Mouse (Mus musculus) embryonic facial prominence, embryonic 13.5 days (tissue): ENCODE results near the gene Parp16. TPM values are rescaled to one million over a fixed set of nuclear protein-coding genes. Genes with fewer than 3 reads are reported as not detected.

Experiments used
- ATAC-seq: fragments of 200-750 bp; cut with Nextera tagmentation; 2 replicates; pipeline ENCODE4 v1.8.0; 2017; ENCODE audit warnings: low read depth; ENCODE audit not compliant: insufficient number of reproducible peaks, insufficient read depth, low FRiP score, low TSS enrichment
- H3K27ac ChIP-seq: fragments of 300-500 bp; sonication (generic); 2 replicates; pipeline ENCODE4 v1.5.1; 2015; ENCODE audit warnings: moderate library complexity, mild to moderate bottlenecking, inconsistent platforms
- H3K27me3 ChIP-seq: fragments of 300-500 bp; sonication (generic); 2 replicates; pipeline ENCODE4 v1.6.1; 2015; ENCODE audit warnings: mild to moderate bottlenecking, inconsistent platforms
- H3K36me3 ChIP-seq: fragments of 300-500 bp; sonication (generic); 2 replicates; pipeline ENCODE4 v1.6.1; 2015; ENCODE audit warnings: mild to moderate bottlenecking, inconsistent platforms
- H3K4me1 ChIP-seq: fragments of 300-500 bp; sonication (generic); 2 replicates; pipeline ENCODE4 v1.6.1; 2015; ENCODE audit warnings: inconsistent platforms
- H3K4me2 ChIP-seq: fragments of 300-500 bp; sonication (generic); 2 replicates; pipeline ENCODE4 v1.6.1; 2015; ENCODE audit warnings: moderate library complexity, mild to moderate bottlenecking, inconsistent platforms
- H3K4me3 ChIP-seq: fragments of 300-500 bp; sonication (generic); 2 replicates; pipeline ENCODE4 v1.5.1; 2015; ENCODE audit warnings: mild to moderate bottlenecking, inconsistent platforms
- H3K9ac ChIP-seq: fragments of 300-500 bp; sonication (generic); 2 replicates; pipeline ENCODE4 v1.6.1; 2015; ENCODE audit warnings: mild to moderate bottlenecking, inconsistent platforms
- H3K9me3 ChIP-seq: fragments of 300-500 bp; sonication (generic); 2 replicates; pipeline ENCODE4 v1.6.1; 2016; ENCODE audit warnings: inconsistent platforms
- WGBS: fragments of 180-500 bp; shearing (Covaris S2); methylation state at CpG from one replicate; pipeline ENCODE4 v1.1.7; 2015; ENCODE audit warnings: mixed read lengths; 5-methylcytosine and 5-hydroxymethylcytosine counted together
- polyA plus RNA-seq: library from polyadenylated mRNA; unstranded; fragments of >200 nt; fragmentation: Nextera tagmentation; extraction: Ambion mirVana; gene quantifications from 2 replicates; pipeline ENCODE4 v1.2.1, GENCODE M21; 2015

The Parp16 gene
- 7.1 and 8.1 TPM in 2 replicates for polyA plus RNA-seq

DNA sequence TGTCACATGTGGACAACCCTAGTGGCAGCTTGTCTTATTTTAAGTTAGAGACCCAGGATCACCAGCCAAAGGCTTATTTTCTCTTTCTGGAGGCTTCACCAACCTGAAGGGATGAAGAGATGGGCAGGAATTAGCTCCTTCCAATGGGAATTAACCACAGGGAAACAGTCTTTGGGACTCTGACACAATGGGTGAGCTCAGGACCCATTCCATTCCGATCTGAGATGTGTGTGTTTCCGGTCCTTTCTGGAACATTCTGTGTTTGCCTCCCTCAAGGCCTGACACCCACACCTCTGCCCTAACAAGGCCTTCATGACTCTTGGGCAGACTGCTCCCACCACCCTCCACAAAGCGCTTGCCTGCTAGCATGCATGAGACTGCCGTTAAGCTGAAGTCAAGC lies at the start of gene Parp16:
Gene Parp16 (plus strand): TSS at position 301 of the 400 bp plus-strand sequence.
- Histone ChIP-seq H3K4me1 (peaks cover 33% of the 10 kb centered on the region), H3K4me3 (peak within 1 kb of the TSS; percentile 9)
- ATAC-seq: no peak

DNA sequence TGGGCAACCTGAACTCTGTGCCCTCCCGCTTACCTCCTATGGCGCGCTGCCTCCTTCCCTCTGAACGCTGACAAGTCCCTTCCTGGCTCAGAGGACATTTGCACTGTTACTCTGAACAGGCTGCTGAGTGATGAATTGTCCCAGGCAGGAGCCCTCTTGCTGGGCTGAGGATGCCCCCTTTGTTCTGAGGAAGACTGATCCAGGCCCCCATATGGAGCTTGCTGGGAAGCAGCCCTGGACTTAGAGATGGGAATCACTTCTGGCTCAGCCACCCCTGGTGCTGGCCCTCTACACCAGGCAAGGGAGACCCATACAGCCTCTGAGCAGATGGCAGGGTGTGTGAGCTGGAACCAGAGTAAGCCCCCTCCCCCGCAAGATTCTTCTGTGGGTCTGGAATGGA lies 49.2 kb upstream of the Parp16 start:
- Histone ChIP-seq H3K4me1 (peaks cover 12% of the 10 kb centered on the region), H3K4me3 (no peak overlapping the region), H3K9me3 (no peaks in the 10 kb centered on the region), H3K4me2 (no peak overlapping the region), H3K27ac (no peak overlapping the region), H3K27me3 (no peaks in the 10 kb centered on the region), H3K36me3 (peaks cover 11% of the 10 kb centered on the region), H3K9ac (no peak overlapping the region)
- ATAC-seq: no peak
- 72% methylated on average over 5 of the region's 5 CpGs for WGBS

More for the DNA sequence above, at the start of gene Parp16:
- Histone ChIP-seq H3K27ac (peak within 1 kb of the TSS; percentile 95), H3K9me3 (no peaks in the 10 kb centered on the region), H3K4me2 (peak within 1 kb of the TSS; percentile 45), H3K9ac (peak within 1 kb of the TSS; percentile 59), H3K27me3 (no peaks in the 10 kb centered on the region), H3K36me3 (no peaks in the 10 kb centered on the region)
- WGBS: 73% methylated on average over 4 of the region's 4 CpGs

DNA sequence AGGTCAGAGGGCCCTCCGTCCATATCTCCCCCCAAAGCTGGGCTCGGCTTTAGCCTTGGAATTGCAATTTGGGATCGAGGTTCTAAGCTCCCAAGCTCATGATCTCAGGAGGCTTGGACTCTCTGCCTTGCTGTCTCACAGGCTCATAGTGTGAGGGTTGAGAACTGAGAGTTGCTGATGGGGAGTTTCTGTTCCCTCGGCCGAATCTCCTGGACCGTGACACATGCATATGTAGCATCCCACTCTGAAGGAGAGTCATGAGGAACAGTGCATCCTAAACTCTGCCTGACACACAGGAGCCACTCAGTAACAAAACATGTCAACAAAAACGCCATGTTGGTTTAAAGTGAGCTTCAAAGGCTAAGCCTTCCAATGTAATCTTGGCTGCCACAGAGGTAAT lies 46.6 kb upstream of the Parp16 start:
- H3K27me3 ChIP-seq: no peaks in the 10 kb centered on the region
- H3K9ac ChIP-seq: no peak overlapping the region
- WGBS: 81% methylated on average over 7 of the region's 7 CpGs
- ATAC-seq: no peak
- H3K27ac ChIP-seq: no peak overlapping the region
- H3K4me1 ChIP-seq: peaks cover 10% of the 10 kb centered on the region
- peaks cover 11% of the 10 kb centered on the region for H3K36me3 ChIP-seq
- no peaks in the 10 kb centered on the region for H3K9me3 ChIP-seq
- H3K4me3 ChIP-seq: no peak overlapping the region
- no peak overlapping the region for H3K4me2 ChIP-seq

DNA sequence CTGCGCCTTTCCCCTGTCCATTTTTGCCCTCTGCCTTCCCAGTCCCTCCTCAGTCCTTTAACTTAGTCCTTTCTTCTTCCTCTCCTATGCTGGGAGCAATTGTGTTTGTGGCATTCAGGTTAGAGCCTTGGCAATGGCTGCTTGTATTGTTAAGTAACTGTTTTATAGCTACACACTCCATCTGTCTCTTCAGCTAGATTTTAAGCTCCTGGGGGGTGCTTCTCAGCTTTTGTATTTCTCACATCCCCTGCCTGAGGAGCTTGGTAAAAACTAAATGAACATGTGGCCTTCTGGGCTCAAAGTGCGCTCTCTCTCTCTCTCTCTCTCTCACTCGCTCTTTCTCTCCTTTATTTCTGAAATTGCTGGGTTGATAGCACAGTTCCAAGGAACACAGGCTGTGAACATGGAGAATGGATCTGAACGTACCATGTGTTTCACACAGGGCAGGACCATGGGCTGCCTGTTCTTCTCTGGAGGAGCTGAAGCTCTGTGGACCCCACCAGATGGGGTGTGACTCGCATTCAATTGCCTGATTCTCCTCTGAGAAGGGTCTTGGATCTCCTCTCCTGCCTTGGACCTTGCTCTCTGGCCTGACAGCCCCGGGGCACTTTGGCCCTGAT lies 42.3 kb upstream of the Parp16 start:
- 0 out of 2 replicates have a peak overlapping the region, but pooled peaks have one; percentile 45 for H3K9ac ChIP-seq
- WGBS: 49% methylated on average over 6 of the region's 6 CpGs
- no peak for ATAC-seq
- H3K27me3 ChIP-seq: no peaks in the 10 kb centered on the region
- peak overlapping the region; percentile 58 for H3K27ac ChIP-seq
- no peaks in the 10 kb centered on the region for H3K9me3 ChIP-seq
- peaks cover 33% of the 10 kb centered on the region for H3K4me1 ChIP-seq
- no peak overlapping the region for H3K4me2 ChIP-seq
- peaks cover under 1% of the 10 kb centered on the region; the same call in 1 of the 2 replicates for H3K36me3 ChIP-seq
- H3K4me3 ChIP-seq: no peak overlapping the region

DNA sequence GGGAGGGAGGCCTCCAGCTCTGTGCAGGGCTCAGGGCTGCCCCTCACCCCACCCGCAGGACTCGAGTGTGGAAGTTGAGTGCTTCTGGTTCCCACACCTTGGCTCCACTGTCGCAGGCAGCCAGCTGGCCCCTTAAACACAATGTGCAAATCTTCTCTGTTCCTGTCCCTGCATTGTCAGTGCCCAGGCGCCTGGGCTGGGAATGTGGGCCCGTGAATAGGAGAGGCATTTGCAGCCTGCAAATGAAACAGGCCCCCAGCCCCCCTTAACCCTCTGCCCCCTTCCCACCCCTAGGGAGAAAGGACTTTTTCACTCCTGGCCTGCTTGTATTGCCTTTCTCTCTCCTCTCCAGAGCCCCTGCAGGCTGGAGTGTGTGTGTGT lies 41.8 kb upstream of the Parp16 start:
- peaks cover 33% of the 10 kb centered on the region for H3K4me1 ChIP-seq
- peak; percentile 15; the same call in 1 of the 2 replicates for ATAC-seq
- peak overlapping the region; percentile 58; the same call in 1 of the 2 replicates for H3K27ac ChIP-seq
- no peak overlapping the region for H3K4me3 ChIP-seq
- H3K9ac ChIP-seq: 0 out of 2 replicates have a peak overlapping the region, but pooled peaks have one; percentile 45
- WGBS: 8% methylated on average over 5 of the region's 5 CpGs
- H3K9me3 ChIP-seq: no peaks in the 10 kb centered on the region
- H3K27me3 ChIP-seq: no peaks in the 10 kb centered on the region
- H3K4me2 ChIP-seq: no peak overlapping the region
- no peaks in the 10 kb centered on the region; the same call in 1 of the 2 replicates for H3K36me3 ChIP-seq

DNA sequence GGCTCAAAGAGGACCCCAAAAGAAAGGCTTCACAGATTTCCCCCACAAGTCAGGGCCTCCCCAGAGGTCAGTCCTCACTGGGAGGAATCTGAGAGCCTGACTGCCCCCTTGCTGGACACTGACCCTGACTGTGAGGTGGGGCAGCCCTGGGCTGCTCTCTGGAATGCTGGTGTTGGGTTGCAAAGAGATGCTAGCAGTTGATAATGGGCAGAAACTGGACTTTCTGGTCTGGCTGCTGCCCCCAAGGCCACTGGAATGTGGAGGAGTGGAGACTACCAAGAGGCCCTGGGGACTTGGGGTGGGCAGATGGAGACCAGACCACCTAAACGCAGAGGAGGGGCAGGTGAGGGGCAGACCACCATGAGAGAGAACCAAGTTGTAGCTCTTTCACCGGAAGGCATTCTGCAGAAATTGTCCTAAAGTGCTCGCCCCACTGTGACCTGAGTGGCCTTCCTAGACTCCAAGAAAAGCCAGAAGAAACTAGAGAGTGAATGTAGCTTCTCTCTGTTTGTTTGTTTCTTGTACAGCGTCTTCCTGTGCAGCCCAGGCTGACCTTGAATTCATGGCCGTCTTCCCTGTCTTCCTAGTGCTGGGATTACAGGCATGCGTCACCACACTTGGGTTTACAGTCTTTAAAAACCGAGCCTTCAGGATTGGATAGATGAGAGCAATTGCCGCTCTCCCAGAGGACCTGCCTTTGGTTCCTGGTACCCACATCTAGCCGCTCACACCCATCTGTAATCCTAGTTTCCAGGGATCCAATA lies 40.3 kb upstream of the Parp16 start:
- WGBS: 45% methylated on average over 9 of the region's 9 CpGs
- H3K4me2 ChIP-seq: no peak overlapping the region
- no peaks in the 10 kb centered on the region for H3K36me3 ChIP-seq
- no peak overlapping the region for H3K9ac ChIP-seq
- H3K4me3 ChIP-seq: no peak overlapping the region
- H3K9me3 ChIP-seq: no peaks in the 10 kb centered on the region
- no peaks in the 10 kb centered on the region for H3K27me3 ChIP-seq
- no peak overlapping the region for H3K27ac ChIP-seq
- ATAC-seq: no peak
- H3K4me1 ChIP-seq: peaks cover 33% of the 10 kb centered on the region

DNA sequence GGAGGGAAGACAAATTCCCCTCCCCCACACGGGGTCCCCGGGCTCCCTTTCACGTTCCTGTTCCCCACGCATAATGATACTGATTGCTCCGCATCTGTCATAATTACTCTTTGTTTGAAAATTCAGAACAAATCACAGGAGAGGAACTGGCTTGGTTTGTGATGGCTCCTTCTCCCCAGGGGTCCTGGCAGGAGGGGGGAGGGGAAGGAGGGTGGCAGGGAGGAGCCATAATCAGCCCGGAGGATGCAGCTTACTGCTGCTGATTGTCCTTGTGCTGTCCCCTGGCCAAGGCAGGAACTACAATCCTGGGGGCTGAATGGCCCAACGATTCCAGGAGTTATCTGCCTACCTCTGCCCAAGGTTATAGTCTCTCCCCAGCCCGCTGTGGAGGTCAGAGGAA lies 38.5 kb upstream of the Parp16 start:
- peaks cover 6% of the 10 kb centered on the region for H3K27me3 ChIP-seq
- no peak for ATAC-seq
- H3K9ac ChIP-seq: peak overlapping the region; percentile 40; the same call in 1 of the 2 replicates
- 7% methylated on average over 8 of the region's 8 CpGs for WGBS
- no peak overlapping the region for H3K27ac ChIP-seq
- peaks cover 33% of the 10 kb centered on the region for H3K4me1 ChIP-seq
- no peaks in the 10 kb centered on the region for H3K36me3 ChIP-seq
- H3K4me2 ChIP-seq: peak overlapping the region; percentile 12; the same call in 1 of the 2 replicates
- H3K4me3 ChIP-seq: no peak overlapping the region
- H3K9me3 ChIP-seq: no peaks in the 10 kb centered on the region

DNA sequence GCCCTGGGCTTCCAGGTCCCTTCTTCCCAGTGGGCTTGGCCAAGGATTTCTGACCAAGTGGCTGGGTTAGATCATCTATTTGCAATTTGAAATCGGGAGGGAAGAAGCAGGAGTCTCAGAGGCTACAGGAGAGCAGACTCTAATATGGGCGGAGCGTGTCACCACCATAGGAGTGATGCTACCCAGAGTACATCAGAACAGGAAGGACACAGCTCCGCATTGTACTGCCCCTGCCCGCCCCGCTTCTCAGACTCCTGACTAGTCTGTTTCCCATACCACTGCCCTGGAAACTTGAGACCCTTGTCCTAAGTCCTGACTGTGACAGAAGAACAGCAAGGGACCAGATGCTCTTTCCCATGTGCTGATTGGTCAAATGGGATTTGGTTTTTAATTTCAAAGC lies 37.5 kb upstream of the Parp16 start:
- 21% methylated on average over 6 of the region's 6 CpGs for WGBS
- H3K4me2 ChIP-seq: no peak overlapping the region
- H3K4me3 ChIP-seq: no peak overlapping the region
- peaks cover 39% of the 10 kb centered on the region for H3K4me1 ChIP-seq
- ATAC-seq: no peak
- no peaks in the 10 kb centered on the region for H3K36me3 ChIP-seq
- peaks cover 16% of the 10 kb centered on the region for H3K27me3 ChIP-seq
- H3K9me3 ChIP-seq: no peaks in the 10 kb centered on the region
- H3K27ac ChIP-seq: no peak overlapping the region
- no peak overlapping the region for H3K9ac ChIP-seq

DNA sequence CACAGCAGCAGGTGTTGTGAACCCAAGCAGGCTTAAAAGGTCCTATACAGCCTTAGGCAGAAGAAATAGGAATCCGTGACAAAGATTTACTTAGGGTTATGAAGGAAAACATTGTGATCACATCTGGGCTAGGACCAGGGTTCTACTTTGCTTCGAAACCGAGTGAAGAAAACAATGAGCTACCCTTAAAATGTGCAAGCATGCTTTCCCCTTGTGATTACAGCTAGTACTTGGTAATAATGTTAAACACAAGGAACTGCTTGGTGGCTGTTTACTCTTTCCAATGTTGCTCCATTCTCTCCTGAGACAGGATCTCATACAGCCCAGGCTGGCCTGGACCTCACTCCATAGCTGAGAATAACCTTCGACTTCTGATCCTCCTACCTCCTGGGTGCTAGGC lies 34.0 kb upstream of the Parp16 start:
- Histone ChIP-seq H3K4me3 (no peak overlapping the region), H3K4me1 (peaks cover 31% of the 10 kb centered on the region), H3K9ac (no peak overlapping the region), H3K4me2 (no peak overlapping the region), H3K36me3 (no peaks in the 10 kb centered on the region), H3K27ac (no peak overlapping the region), H3K9me3 (no peaks in the 10 kb centered on the region), H3K27me3 (peaks cover 31% of the 10 kb centered on the region)
- WGBS: 27% methylated on average over 4 of the region's 4 CpGs
- ATAC-seq: no peak

DNA sequence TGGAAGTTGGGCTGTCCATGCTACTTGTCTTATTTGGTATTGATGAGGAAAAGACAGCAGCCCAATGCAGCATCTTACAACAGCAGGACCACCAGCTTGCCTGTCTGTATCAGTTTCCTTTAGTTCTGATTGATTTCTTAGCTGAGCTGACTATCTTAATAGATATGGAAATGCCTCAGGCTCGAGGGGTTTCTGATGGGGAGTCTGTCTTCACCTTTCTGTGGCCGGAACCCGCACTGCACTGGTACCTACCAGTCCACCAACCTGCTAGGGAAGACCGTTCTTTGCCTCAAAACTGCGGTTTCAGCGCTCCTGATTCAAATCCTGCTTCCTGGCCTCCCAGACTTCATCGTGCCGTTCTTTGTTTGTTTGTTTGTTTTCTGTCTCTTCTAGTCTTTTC lies 33.3 kb upstream of the Parp16 start:
- Histone ChIP-seq H3K27ac (no peak overlapping the region), H3K4me3 (no peak overlapping the region), H3K4me1 (peaks cover 25% of the 10 kb centered on the region), H3K9ac (no peak overlapping the region), H3K36me3 (no peaks in the 10 kb centered on the region), H3K9me3 (no peaks in the 10 kb centered on the region), H3K4me2 (no peak overlapping the region), H3K27me3 (peaks cover 31% of the 10 kb centered on the region)
- no peak for ATAC-seq
- WGBS: 15% methylated on average over 8 of the region's 8 CpGs

DNA sequence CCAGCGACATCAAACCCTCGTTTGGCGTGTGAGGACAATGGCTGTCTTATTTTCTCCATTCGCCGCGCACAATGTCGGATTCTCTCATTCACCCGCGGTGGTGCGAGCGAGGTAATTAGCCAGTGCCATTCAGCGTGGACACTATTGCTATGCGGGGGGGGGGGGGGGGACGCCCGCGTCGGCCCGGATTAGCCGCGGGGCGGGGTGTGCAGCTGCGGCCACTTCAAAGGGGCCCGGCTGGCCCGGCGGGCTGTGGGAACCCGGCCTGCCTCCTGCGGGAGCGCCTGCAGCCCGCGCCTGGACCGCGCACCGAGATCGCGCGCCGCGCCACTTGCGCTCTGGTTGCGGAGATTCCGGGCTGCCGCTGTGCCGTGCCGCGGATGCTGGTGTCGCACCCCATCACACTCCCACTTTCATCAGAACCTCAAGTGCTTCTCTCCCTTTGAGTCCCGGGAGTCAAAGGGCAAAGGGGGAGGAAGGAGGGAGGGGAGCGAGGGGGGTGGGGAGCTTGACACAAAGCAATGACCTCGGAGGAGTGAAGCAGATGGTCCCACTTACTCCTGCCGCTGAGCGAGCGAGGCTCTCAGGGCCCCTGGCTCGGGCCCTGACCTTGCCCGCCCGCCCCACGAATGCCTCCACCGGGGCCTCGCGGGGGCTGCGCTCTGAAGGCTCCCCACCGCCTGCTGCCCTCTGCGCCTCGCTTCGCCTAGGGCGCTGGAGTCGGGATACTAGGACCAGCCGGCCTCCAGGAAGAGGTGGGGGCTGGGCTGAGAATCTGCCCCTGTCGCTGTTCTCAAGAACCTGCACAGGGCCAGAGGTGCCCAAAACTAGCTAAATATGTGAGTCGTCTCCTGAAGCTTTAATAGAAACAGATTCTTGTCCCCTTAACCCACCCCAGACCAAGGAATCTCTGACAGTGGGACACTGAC lies 32.2 kb upstream of the Parp16 start:
- WGBS: under 1% methylated on average over 64 of the region's 69 CpGs
- Histone ChIP-seq H3K27ac (no peak overlapping the region; the same call in 1 of the 2 replicates), H3K4me2 (peak overlapping the region; percentile 91), H3K36me3 (no peaks in the 10 kb centered on the region), H3K9ac (peak overlapping the region; percentile 65), H3K4me3 (peak overlapping the region; percentile 51), H3K27me3 (peaks cover 31% of the 10 kb centered on the region), H3K9me3 (no peaks in the 10 kb centered on the region), H3K4me1 (peaks cover 20% of the 10 kb centered on the region)
- no peak for ATAC-seq
